Mouse (Mus musculus) right cerebral cortex, postnatal 36 days (tissue): ENCODE measurements around the gene Mepce.

ENCODE experiments used
- DNase-seq, 2 experiments: peaks; one replicate each; pipeline ENCODE4 v3.0.0; 2022; ENCODE audit warnings: low spot score in 2 of 2, mixed read lengths in 1 of 2

The Mepce gene

DNA sequence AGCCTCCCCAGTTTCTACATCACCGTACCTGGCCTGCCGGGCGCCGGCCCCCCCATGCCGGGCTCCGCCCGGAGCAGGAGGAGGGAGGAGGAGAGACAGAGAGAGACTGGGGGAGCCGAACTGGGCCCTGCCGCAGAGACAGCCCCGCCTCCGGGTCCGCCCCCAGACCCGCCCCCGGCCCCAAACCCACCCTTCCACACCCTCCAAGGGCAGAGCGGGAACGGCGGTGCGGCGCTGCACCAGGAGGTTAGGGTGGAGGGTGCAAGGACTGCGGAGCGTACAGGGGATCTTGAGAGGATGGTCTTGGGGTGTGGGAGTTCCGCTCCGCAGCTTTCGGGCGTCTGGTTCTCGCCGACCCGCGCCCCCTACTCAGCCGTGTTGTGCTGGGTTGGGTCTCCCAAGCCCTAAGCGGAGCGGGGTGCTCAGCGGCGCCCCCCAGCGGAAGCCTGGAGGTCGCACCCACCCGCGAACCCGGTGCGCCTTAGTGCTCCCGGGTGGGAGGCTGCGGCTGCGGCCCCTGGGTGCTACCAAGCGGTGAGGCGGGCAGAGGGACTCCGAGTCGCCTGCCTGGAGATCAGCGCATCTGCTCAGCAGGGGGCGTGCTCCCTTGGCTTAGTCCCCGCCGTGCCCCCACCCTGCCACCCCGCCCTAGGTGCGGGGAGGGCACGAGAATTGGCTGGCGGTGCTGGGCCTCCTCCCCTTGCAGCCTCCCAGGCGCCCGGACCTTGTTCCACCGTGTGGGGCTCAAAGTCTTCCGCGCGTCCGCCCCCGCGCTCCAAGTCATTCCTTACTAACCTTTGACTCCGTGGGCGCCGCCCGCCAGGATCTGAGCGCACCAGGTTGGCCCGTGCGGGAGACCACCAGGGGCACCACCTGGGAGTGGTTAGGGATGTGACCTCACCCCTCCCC is 46.2 kb downstream of the Mepce start, which contains the start of gene Nyap1:
Gene Nyap1, minus strand, starts transcription at position 585 of the 909 bp plus-strand sequence.
- peak; percentile 65 to 66 for DNase-seq

DNA sequence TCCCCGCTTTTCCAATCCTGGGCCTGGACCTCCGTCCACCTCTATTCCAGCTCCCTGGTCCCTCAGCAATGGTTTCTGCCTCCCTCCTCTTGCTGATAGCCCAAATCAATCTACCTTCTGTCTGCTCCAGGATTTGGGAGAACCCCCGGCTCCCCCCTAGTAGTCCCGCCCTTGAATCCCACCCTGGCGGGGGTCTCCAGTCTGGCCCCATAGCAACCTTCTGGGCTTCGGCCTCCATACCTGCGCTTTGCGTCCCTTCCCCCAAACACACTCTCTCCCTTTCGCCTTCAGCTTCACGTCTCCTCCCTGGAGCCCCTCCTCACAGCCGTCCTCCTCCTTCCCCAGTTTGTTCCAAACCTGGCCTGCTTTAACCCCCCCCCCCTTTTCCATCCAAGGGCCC is 46.9 kb downstream of the Mepce start:
- DNase-seq, result no peak

DNA sequence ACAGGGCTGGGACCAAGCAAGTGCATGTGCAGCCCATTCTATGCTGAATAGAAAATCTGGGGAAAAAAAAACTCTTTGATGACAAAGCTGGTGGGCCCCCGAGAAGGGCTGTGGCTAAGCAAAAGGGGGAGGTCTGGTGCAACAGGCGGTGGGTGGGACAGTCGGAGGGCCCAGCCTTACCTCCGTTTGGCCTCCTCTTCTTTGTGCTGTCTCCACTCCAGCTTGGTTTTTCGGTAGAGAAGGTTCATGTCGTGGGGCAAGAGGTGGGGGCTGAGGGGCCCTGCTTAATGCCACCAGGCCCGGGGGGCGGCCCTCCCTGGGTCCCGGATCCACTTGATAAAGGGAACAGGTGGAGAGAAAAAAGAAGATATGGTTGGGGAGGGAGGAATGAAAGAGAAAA is 48.0 kb downstream of the Mepce start:
- no peak for DNase-seq

GRCm38 (mm10) chr5:137738516-137738915 is 48.9 kb downstream of the Mepce start:
- DNase-seq, result no peak

DNA sequence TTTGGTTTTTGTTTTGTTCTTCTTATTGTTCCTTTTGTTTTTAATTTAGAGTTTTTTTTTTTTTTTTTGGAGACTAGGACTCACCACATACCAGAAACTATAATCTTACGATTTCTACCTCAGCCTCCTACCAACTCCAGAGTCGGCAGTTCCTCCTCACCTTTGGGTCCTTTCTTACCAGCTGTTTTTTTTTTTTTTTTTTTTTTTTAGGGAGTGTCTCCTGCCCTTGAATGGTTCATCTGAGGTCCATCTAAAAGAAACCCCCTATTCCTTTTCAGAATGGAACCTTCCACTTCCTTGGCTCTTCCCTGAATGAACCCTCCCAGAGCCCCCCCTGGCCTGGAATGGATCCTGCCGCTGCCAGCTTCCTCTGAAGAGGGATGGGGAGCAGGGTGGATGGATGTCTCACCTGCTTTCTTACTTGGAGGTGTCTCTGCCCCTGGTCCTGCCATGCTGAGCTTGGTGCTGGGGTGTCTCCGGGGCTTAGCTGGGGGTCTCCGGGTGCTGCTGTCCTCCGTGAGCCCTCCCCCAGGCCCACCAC is 50.0 kb downstream of the Mepce start:
- no peak for DNase-seq

DNA sequence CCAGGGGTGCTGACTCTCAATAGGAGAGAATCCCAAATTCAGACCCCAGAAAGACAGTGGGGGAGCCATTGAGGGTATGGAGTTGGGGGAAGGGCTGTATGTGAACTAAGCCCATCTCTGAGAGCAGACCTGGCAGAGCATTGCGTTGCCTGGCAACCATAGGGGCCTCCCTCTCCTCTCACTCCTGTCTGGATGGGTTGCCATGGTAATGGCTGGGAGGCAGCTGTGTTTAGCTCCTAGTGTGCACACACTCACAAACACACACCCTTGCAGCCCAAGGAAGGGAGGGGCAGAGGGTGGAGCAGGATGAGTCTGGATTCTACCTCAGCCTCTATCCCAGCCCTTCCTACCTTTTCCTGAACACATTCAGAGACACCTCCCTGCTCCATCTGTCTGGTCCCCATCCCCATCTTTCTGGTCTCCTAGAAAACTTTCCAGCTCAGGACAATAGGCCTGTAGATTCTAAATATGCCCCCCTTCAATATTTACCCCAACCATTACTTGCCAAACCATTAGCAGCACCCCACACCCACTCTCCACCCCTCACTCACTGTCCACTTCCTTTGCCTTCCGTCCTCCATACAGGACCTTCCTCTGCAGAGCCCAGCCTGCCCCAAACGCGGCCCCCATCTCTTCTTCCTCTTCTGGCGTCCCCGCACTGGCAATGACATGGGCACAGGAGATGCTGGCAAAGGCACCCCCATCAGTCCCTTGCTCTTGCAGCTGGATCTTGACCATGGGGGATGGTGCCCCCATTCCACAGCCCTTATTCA is 53.0 kb downstream of the Mepce start:
- peak; percentile 91 to 97 for DNase-seq

GRCm38 (mm10) chr5:137733638-137734288 is 53.7 kb downstream of the Mepce start:
- DNase-seq, result no peak
